Mouse (Mus musculus) cerebellum, adult 8-10 months (tissue): ENCODE results near the gene Aox2.

Experiments
- DNase-seq: peaks from one replicate; pipeline ENCODE4 v3.0.0; 2022

The Aox2 gene

DNA sequence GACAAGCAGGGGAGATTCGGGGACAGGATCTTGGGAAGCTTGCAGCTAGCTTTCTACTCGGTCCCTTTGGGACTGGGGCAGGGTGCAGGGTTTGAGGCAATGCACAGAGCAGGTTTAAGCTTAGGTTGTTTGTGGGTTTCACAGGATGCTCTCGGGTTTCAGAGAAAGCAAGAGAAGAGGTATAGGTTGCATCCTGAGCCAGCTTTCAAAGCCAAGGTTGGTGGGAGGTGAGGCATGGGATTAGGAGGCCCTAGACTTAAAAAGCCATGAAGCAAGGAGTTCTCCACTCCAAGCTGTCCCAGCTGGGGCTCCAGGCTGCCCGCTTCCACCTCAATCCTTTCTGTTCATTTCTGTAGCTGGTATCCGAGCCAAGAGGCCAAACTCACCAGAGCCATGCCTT, at the start of gene Aox2:
Gene Aox2, plus strand, starts transcription at position 301 of the 400 bp plus-strand sequence.
- no peak for DNase-seq

DNA sequence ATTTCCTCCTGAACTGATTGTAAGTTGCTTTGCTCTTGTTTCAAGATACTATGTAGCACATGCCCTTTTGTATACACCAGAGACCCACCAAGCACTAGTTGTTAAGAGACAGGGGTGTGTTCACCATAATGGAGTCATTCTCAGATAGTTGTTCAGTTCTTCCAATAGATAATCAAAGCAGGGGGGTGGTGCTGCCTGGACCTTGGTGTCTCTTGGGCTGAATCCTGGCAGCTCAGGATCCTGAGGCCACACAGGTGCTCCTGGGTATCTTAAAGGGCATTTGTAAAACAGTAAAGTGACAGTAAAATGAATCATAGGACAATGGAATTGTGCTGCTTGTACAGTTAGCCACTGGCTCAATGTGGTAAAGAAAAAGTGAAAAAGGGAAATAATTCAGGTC, 49.2 kb upstream of the Aox2 start:
- DNase-seq: no peak

DNA sequence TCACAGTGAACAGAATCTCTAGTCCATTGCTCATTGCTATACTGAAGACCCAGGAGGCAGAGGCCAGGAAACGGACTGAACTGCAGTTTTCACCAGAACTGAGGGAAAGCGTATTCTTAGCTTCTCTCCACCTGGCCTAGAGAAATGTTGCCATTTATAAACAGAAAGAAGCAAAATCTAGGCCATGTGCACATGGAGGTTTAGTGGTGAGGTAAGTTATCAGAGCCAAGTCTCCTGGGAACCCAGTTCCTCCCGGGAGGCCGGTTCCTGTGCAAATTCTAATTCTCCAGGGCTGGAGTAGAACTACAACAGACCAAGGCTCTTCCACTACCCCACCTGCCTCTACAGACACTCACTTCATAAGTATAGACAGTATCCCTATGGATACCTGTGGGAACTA, 48.4 kb upstream of the Aox2 start:
- no peak for DNase-seq

DNA sequence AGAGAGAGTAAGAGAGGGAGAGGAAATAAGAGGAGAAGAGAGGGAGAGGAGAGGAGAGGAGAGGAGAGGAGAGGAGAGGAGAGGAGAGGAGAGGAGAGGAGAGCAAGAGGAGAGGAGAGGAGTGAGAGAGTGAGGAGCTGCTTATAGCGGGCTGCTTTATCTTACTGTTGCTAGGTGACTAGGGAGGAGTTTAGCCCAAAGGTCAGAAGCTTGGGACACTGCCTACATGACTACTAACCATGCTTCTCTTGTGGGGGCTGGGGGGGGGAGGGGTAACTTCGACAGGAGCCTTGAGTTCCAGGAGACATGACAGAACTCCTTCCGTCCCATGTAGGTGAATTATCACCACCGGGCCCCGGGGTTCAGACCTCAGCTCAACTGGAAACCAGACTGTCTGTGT, 47.6 kb upstream of the Aox2 start:
- DNase-seq: no peak

DNA sequence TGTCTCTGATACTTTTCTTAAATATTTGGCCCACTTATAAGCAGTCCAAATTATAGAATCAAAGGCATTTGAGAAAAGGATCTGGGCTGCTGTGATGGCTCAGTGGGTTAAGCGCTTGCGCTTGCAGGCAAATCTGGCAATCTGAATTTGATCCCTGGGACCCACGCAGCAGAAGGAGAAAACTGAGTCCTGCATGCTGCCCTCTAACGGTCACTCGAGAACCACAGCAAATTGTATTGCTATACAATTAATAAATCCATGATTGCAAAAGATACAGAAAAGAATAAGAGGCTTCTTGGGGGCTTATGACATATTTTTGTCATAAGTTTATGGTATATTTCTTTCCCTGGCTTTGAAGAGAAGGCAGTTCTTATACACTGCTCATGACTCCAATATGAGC, 42.7 kb upstream of the Aox2 start:
- no peak for DNase-seq

DNA sequence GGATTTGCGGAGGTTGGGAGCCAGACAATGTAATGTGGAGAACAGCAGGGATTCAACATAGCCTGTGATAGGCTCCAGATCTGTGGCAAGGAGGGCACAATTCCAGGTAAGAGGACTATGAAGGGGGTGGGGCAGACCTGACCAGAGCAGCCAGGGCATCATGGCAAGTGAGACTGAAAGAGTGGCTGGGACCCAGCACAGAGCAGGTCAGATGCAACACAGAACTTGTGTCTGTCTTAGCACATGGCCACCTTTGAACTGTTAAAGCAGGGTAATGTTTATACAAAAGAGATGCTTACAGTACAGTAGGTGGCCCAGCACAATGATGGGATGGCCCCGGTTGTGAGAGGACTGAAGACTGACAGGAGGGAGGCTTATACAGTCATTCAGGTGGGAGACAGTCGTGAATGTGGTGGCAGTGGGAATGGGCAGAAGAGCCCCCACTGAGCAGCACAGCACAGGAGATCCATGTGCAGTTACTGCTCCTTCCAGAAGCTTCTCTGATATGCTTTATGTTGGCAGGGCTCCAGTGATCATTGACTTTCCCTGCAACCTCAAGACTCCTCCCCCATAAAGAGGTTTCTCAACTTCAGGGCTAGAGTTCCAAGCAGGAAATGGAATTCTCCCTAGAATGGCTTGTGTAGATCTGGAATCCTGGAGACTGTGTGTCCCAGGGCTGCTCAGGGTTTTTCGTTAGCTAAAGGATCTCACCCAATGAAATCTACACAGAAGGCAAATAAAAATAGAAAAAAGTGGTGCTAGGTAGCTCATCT, 40.4 kb upstream of the Aox2 start:
- DNase-seq: no peak

DNA sequence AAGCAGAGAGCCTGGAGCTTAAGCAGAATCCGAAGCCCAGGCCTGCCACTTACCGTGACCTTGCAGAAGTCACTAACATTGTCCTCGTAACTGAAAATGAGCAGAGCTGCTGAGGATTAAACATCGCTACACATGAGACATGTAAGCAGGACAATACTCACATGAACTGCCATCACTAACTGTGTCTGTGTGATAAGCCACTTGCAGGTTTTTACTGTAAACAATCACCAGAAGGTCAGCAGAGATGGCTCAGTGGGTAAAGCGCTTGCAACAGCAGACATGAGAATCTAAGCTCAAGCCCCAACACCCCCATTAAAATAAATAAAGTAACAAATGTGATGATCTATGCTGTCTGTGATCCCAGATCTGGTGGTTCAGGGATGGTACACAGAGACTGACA, 39.7 kb upstream of the Aox2 start:
- no peak for DNase-seq

DNA sequence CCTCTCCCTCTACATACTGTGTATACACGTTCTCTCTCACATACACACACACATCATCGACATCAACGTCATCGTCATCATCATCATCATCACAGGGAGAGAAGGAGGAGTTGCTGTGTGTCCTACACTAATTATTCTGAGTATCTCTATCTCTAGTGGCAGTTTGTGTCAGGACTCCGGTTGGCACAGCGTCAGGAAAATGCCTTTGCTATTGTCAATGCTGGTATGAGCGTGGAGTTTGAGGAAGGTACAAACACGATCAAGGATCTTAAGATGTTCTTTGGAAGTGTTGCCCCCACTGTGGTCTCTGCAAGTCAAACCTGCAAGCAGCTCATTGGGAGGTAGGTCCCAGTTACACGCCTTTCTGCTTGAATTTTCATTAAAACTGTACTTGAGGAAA, 39.2 kb upstream of the Aox2 start:
- DNase-seq: no peak

DNA sequence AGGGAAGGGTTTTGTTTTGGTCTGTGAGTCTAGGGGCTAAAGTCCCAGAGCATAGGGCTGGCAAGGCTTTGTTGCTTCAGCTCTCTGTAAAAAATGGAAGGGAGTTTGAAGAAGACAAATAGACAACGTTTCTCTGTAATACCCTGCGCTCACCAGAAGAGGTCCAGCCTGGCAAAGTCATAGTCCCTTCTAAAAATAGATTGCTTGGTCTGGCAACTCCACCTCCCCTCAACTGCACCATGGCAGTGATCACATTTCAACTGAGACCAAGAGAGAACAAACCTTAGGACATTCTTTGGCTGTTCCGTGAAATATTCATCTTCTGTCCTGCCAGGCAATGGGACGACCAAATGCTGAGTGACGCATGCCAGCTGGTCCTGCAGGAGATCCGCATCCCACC, 37.8 kb upstream of the Aox2 start:
- DNase-seq: no peak

DNA sequence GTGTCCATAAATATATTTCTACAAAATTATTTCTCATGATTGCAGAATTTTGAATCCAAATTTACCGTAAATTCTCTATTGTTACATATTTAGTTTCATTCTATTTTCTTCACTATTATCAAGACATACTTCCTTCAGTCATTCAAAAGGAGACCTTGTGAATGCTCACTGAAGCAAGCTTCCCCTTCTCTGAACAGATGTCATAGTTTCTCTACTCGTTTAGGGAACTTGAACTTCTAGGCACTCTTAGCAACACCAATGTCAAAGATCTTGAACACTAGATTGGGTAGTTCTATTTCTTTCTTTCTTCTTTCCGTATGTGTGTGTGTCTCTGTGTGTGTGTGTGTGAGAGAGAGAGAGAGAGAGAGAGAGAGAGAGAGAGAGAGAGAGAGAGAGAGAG, 33.6 kb upstream of the Aox2 start:
- no peak for DNase-seq

DNA sequence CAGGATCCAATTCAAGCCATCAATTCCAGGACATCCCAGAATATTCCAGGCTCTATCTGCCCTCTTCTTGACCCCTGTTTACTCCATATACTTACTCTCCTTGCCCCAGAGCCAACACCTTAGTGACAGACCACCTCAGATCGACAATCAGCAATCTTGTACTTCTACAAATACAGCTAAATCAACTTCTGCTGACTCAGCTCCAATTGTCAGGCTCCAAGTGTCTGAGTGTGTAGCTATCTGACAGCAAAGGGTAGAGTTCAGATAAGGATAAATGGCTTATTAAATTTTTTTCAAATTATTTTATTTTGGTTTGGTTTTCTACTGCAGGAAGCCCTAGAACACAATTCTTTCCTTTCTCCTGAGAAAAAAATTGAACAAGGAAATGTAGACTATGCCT, 29.6 kb upstream of the Aox2 start:
- DNase-seq: no peak

DNA sequence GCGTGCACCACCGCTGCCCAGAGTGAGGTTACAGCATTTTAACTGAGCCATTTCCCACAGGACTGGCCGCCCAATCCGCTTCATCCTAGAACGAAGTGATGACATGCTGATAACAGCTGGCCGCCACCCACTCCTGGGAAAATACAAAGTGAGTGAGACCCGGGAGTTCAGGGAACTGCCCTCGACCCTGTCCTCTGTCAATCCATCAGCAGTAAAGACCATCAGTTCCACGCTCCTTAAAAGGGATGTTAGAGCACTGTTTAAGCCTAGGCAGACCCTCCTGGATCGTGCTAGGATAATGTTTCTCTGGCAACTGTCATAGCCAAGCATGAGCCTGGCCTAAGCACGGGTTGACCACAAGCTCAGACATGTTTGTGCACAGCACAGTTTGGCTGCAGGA, 24.7 kb upstream of the Aox2 start:
- no peak for DNase-seq

DNA sequence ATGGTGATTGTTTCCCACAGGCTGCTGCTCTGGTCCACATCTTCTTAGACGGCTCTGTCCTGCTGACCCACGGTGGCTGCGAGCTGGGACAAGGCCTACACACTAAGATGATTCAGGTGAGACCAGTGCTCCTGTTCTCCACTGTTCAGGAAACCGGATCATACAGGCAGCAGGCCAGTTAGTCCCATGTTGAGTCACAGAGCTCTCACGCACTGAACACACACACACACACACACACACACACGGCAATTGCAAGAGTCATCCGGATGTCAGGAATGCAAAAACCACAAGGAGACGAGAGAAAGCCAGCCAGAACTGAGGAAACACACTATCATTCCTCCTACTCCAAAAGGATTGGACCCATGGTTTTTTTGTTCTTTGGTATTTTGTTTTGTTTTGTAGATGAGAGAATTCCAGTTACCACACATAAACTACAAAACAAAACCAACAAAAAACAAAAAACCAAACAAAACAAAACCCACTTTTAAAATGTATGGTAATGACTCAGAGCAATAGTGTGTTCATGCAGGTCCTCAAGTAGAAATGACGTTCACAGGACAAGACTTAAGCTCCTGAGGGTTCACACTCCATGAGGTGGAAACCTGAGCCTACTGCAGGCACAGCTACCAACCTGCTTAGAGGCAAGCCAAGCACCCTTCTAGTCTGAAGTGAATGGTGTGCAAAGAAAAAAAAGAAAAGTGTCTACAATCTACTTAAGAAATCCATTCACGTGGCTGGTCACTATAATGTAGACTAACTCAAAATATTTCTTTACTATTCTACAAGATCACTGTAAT, 20.7 kb upstream of the Aox2 start:
- DNase-seq: no peak

DNA sequence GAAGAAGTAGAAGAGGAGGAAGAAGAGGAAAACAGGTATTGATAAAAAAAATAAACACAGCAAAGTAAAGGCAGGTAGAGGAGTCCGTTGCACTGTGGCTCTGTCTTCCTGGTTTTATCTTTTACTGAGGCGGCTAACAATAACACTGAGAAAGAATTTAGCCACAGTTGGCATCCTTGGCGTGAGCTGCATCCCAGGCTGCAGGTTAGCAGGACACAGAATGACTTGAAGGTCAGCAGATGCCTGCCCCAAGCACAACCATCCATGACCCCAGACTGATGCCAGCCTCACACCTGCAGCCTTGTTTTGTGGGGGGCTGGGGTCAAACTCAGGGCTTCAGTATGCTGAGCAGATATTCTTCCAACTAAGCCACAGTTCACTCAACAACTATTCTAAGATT, 17.8 kb upstream of the Aox2 start:
- DNase-seq: no peak

DNA sequence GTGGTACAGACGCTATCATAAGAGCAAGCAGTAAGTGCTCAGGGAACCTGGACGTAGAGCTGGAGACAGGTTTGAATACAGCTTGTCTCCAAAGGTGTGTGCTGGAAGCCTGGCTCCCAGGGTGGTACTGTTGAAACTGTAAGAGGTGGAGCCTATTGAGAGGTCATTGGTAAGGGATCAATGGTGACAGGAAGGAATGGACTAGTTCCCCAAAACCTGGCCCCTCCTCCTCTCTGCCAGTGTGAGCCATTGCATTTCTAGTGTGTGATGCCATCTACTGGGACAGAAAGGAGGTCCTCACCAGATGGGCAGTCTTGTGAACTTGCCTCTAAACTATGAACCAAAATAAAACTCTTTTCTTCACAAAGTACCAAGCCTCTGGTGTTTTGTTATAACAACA, 9.9 kb upstream of the Aox2 start:
- no peak for DNase-seq

DNA sequence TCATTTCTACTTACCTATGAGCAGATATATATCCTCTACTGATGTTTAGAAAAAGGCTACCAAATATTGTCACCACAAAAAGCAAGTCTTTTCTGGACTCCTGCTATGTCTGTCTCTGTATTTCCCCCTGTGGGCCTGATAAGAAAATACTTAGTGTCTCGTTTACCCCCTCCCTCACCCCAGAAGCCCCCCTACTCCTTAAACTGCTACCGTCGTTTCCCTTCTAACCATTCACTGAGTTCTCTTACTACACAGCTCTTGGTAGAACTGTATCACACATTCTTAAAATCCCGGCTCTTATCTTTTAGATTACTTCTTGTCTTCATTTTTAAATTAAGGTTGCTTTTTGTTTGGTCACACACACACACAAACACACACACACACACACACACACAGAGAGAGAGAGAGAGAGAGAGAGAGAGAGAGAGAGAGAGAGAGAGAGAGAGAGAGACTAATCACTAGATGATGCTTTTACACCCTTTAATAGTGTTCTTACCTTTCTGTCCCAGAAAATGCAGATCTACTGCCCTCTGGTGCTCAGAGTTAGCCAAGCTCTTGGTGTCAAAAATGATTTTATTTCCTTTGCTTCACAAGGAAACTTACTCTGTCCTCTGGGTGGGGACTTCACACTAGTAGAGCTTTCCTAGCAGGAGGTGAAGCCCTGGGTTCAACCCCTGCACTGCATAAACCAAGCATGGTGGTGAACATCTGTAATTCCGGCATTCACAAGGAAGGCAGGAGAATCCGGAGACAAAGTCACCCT, 7.1 kb upstream of the Aox2 start:
- DNase-seq: peak; percentile 16

DNA sequence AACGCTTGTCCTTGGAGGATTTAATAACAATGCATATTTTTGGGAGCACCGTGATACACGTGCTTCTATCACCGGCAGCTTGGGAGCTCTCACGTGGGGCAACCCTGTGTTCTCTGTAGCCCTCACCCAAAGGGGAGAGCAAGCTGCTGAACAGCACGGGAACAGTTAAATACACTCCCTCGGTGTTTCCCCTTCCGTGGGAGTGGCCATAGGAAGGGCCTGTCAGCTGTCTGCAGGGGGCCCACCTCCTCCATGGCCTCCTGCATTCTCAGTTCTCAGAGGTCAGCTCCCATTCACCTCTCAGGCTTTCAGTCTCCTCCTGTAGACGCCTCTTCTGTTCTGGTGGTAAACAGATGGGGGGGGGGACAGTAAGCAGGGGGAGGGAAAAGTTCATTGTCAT, 2.2 kb upstream of the Aox2 start:
- DNase-seq: no peak

DNA sequence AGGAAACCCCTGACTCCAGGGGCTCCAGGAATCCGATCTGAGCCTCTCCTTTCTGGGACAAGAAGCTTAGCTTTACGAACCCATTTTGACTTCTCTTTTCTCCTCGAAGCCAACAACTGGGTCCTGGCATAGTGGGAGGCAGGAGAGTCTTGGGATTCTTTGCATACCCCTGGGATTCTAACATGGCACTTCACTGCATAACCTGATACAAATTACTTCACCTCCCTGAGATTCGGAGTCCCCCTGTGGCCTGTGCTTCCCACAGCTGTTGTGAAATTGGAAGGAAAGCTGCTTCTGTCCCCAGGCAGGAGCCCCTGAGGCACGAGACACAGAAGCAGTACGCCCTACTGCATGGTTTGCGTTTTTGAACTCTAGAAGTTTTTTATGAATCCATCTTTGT, 387 bp downstream of the Aox2 start:
- DNase-seq: no peak

DNA sequence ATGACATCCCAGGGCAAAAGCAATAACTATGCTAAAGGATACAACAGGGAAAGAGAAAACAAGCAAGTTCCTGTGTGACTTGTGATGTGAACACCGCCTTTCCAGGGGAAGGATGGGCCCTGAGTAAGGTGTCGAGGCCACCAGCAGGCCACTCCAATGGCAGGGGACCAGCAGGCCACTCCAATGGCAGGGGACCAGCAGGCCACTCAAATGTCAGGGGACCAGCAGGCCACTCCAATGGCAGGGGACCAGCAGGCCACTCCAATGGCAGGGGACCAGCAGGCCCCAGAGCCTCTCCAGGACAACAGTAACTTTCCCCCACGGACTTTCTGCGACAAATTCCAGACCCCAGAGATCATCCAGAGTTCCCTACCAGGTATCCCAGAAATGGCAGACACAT, 2.3 kb downstream of the Aox2 start:
- no peak for DNase-seq

DNA sequence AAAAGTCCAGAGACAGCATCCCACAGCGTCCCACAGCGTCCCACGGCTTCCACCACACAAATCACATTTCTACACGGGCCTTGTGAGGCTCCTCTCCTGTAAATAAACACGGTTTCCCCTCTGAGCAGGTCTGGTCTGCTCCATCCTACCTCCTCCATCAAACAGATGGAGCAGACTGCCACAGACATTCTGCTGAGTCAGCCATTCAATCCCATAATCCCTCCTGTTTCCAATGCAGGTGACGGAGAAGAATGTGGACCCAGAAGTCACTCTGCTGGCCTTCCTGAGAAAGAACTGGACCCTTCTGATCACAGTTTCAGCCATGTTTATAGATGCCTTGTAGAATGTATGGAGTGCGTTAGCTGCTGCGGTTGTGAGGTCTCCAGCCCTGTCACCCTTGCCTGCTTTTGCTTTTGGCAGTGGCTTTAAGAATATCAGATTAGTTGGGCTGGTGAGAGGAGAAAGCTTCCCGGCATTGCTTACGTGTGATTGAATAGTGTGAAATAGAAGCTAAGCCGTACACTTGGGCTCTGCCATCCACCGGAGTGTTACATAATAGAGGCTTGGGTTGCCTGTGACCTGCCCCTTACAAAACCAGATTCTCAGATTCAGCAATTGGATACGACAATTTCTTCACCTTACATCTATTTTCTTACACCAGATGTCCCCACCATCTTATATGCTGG, 3.0 kb downstream of the Aox2 start:
- DNase-seq: no peak

DNA sequence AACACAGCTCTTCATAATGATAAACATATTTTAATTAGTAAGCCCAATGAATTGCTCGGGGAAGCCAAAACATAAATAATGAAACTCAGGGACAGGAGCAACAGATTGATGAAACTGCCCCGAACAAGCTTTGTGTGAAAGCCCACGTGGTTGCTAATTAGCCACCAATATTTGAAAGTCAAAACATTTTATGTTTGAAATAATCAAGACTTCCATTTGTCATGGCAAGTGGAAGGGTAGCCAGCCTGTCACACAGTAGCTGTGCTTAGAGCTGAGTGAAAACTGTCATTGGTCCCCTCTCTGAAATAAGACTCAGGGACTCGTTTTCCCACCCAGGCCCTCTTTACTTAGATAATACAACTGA, 3.5 kb downstream of the Aox2 start:
- no peak for DNase-seq

DNA sequence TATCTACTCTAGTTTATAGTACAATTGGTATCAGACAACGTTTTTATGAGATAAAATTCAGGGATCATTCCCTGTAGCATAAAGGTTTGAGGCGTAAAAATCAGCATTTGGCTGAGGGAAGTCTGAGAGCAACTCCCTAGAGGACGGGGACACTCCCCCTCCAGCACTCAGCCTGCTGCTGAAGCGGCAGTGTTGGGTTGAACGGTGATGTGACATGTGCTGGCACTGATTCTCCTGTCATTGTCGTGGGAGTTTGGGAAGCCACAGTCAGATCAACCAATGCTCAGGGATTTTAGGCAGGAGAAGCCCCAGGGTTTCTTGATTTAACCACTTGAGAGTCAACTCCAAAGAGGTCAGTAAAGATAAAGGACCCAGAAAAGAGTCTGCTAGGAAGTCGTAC, 6.4 kb downstream of the Aox2 start:
- no peak for DNase-seq

DNA sequence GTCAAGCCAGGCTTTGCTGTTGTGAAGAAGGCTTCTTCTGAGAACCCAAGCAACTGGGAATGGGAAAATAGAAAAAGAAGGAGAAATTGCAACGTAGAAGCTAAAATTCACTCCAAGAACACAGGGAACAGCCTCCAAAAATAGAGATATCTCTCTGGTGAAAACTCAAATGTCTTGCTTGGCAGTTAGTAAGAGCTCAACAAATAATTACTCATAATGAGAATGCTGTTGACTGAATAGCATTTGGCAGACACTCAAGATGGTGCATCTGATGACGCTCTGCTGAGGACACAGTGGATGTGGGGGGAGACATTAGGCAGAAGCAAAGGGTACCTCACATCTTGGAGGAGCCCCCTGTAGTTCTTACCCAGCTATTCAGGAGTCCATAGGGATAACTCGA, 10.0 kb downstream of the Aox2 start:
- no peak for DNase-seq
